Mouse (Mus musculus) erythroblast, adult 5-6 weeks (primary cell): ENCODE measurements around the gene Ppip5k1. TPM values are rescaled to one million over a fixed set of nuclear protein-coding genes. Genes with fewer than 3 reads are reported as not detected.

ENCODE experiments used
- ATAC-seq: replicated peaks from 2 replicates; pipeline ENCODE4 v1.8.0; 2016; ENCODE audit warnings: moderate number of reproducible peaks, mild to moderate bottlenecking, moderate TSS enrichment, inconsistent platforms; ENCODE audit not compliant: poor library complexity, low FRiP score, severe bottlenecking
- total RNA-seq, 2 experiments: library from RNA; stranded (forward) in 1 of 2; stranded (reverse) in 1 of 2; fragments of 150-400 nt in 1 of 2; fragments of 200-764, 138-1000 nt in 1 of 2; gene quantifications; 2 replicates each; pipeline versions ENCODE4 v1.2.3 to v1.2.4; 2015 to 2017; ENCODE audit warnings: low replicate concordance in 2 of 2

Ppip5k1 gene
- total RNA-seq, 2 experiments from 2014 or later, result 5.2 to 10.1 TPM

GRCm38 (mm10) chr2:121300036-121300435, 55.2 kb downstream of the Ppip5k1 start:
- ATAC-seq, result no peak

- ATAC-seq, result no peak
These were observed 55.7 kb downstream of the Ppip5k1 start for GRCm38 (mm10) chr2:121299471-121299870.

DNA sequence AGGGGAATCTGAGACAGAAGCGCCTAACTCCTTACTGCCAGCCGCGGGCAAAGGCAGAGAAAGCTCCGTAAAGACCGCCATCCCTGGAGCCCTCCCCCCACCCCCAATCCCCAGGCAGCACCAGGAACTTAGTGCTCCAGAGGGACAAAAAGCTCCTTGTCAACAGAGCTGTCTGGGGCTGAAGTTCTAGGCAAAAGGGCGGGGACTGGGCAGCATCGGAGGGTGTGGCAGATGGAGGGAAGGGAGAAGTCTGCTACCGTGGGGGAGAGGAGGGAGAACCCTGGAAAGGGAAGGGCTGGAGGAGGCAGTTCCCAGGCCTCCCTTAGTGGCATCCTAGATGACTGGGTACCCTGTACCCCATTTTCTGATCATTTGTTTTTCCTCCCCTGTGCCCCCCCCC, 57.1 kb downstream of the Ppip5k1 start:
- no peak for ATAC-seq

DNA sequence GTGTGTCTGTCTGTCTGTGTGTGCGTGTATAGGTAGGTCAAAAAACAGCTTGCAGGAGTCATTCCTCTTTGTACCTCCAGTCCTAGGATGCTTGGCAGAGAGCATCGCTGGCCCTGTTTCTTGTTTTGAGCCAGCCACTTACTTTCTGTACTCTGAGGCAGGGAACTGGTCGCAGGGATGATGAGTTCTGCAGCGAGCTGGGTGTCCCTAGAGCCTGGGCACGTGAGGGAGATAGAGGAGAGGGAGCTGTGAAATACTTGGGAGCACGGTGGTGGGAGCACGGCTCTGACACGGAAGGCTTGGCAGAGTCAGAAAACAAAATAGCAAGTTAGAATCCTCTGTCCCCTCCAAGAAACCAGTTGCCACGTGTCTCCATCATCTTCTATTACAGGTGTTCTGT, 57.5 kb downstream of the Ppip5k1 start:
- no peak for ATAC-seq

DNA sequence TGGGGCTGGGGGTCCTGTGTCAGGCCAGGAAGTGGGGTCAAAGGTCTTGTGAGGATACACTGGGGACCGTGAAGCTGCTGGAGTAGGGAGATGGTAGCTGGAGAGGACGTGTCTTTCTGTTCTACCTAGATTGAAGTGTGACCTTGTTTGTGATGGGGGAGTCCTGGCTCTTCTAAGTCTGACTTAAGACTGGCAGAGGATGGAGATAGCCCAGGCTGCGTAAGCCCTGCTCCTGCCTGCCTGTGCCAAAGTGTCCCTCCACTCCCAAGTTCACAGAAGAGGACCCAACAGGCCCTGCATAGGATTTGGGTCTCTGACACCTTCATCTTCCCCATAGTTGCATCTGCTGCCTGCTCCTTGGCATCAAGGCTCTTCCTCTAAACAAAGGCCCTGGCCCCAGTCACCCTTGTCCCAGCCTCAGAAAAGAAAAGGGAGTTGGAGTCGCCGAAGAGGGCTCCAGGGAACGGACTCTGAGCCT, 58.4 kb downstream of the Ppip5k1 start:
- no peak for ATAC-seq

DNA sequence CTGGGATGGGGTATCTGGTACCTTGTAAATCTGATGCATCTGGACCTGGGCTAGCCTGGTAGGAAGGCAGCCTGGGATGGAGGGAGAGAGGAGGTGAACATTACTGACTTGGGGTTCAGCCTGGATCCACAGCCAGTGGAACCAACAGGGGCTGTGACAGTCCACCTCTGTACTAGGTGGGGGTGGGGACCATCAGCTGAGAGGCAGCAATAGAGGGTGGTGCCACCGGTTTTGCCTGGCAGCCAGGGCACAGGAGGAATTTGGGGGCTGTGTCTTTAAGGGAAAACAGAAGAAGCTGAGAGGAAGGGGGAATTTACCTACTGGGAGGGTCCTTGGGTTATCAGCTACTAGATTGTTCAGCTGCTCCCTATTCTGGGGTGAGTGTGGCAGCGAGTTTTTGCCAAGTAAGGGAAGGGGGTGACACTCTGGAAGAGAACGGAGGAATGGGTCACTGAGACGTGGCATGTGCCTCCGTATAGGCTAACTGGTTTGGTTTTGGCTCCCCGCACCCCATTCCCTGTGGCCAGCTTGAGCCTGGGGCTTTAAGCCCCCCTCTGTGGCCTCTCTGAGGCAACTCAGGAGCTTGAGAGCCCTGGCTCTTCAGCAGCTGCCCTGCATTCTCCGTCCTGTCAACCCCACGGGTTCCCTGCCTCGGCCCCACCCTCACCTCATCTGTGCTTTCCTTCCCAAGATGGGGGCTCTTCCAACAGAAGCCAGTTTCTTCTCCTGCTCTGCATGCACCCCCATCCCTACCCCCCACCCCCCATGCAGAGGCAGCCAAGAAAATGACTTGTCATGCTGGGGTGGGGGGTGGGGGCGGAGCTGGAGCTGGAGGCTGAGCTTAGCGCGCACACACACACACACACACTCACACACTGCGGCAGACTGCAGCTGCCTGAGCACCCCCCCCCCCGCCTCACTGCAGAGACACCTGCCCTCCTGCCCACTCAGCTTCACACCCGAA, 59.3 kb downstream of the Ppip5k1 start:
- ATAC-seq, result no peak

DNA sequence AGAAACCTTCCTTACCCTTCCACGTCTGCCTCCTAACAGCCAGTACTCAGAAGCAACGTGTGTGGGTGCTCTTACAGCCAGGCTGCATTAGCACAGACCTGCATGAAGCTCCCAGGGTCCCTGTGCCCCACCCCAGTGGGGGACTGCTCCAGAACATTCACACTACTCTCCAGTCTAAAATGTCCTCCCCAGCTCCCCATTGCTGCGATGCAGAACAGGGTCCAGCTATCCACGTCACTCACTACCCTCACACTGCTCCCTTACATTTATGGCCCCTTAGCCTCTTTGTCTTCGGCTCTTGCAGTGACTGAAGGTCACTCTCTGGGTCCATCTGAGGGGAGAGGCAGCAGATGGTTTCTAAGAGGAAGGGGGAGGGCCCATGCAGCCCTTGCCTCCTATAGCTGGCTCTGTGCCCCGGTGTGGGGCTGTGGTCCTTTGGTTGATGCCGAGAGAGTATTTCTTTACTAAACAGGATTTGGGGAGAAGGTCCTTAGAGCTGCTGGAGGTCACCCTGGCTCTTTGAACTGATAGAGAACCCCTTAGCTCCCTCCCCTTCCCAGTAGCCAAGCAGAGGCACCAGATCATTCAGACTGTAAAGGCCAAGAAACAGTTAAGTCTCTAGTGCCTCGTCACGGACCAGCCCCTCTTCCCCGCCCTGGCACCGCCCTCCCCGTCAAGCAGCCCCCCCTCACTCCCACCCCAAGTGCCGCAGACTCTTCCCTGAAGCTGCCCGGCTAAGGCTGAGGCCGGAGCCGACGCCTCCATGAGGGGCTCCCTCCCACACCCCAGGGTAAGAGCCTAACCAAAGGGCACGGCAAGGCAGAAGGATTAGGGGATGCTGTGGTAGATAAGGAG, 60.2 kb downstream of the Ppip5k1 start:
- no peak for ATAC-seq

DNA sequence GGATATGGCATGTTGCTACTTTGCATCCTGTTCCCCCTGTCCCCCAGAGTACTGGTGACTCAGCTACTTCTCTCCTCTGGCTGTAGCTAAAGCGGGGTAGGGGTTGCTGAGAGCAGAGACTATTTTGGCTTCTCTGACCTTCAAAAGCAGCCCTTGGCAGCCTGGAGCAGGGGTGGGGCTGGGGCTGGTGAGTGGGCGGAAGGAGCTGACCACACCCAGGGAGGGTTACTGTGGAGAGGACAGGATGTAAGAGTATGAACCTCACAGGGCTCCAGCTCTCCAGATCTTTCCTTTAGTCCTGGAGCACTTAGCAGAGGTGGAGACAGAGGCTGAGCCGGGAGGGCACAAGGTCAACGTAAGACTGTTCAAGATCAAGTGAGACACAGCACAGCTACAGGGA, 61.0 kb downstream of the Ppip5k1 start:
- no peak for ATAC-seq

GRCm38 (mm10) chr2:121292316-121293013, 62.7 kb downstream of the Ppip5k1 start:
- no peak for ATAC-seq

GRCm38 (mm10) chr2:121289730-121290540, 65.3 kb downstream of the Ppip5k1 start:
- ATAC-seq, result no peak

GRCm38 (mm10) chr2:121288901-121289729, 66.1 kb downstream of the Ppip5k1 start, which contains the start of gene Map1a:
TSS of gene Map1a (plus strand) at chr2:121289600.
- peak; percentile 95 for ATAC-seq

- no peak for ATAC-seq
These were observed 67.3 kb downstream of the Ppip5k1 start for GRCm38 (mm10) chr2:121287850-121288249.

GRCm38 (mm10) chr2:121271928-121272516, 83.2 kb downstream of the Ppip5k1 start:
- no peak for ATAC-seq

DNA sequence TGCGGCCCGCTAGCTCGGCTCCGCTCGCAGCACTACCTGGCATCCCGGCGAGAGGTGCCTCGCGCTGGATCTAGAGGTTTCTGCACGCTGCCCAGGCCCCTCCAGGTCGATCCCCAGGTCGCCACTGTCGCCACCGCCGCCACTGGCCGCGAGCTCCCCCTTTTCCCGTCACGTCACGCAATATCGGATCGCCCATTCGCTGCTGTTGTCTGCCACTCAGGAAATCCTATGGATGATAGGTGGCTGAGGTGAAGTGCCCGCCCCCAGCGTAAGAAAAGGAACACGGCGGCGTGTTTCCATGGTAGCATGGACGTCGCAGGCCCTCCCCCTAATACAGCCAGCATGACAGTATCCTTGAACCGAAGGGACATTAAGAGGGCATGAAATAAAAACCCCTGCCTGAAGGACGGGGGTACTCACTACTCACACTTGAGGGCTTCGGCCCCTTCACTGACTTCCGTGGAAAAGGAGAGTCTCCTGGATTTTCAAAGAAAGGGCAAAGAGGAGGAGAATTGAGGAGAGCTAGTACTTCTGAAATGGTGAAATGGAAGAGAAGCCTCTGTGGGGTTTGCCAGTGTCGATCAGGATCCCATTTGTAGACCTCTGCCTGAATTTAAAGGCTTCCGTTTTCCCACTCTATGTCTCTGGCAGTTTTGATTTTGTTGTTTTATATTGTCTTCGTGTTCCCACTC, 83.8 kb downstream of the Ppip5k1 start, which contains the start of gene Trp53bp1:
Gene Trp53bp1 (minus strand): TSS at position 172 of the 692 bp plus-strand sequence.
- ATAC-seq, result peak; percentile 98

- ATAC-seq, result 0 out of 2 replicates have a peak, but pooled peaks have one; percentile 7
These were observed 84.5 kb downstream of the Ppip5k1 start for GRCm38 (mm10) chr2:121270521-121271235.

- no peak for ATAC-seq
These were observed 86.8 kb downstream of the Ppip5k1 start for GRCm38 (mm10) chr2:121268446-121268845.
